Mouse (Mus musculus): ENCODE measurements around the gene Srsf5. TPM values are rescaled to one million over a fixed set of nuclear protein-coding genes. Genes with fewer than 3 reads are reported as not detected.

The Srsf5 gene
- polyA plus RNA-seq, 1 experiment from 2014 or later = 491 TPM

Other genes with a start within 250 kb of the Srsf5 start
- 6.2 and 7.4 TPM in 2 replicates for gene Ccdc177, start 184.8 kb upstream of the Srsf5 start, polyA plus RNA-seq (2015; fragmentation: Nextera tagmentation; extraction: Ambion mirVana)
- 13.9 and 14.3 TPM in 2 replicates for gene Susd6, start 155.0 kb upstream of the Srsf5 start, polyA plus RNA-seq (2015; fragmentation: Nextera tagmentation; extraction: Ambion mirVana)
- gene Slc10a1, start 23.2 kb downstream of the Srsf5 start, polyA plus RNA-seq (2015; fragmentation: Nextera tagmentation; extraction: Ambion mirVana) = 0.61 and 0.83 TPM in 2 replicates
- 10.3 and 12.1 TPM in 2 replicates for gene Smoc1, start 81.3 kb downstream of the Srsf5 start, polyA plus RNA-seq (2015; fragmentation: Nextera tagmentation; extraction: Ambion mirVana)

Data from forebrain, embryonic 15.5 days (tissue).